Mouse (Mus musculus) mouse embryonic stem cell (cell line): ENCODE results near the gene Gm8374.
"Not testable (repeated sequence)": the region's sequence is repeated elsewhere in the genome, so short reads cannot be mapped to it uniquely, and the experiment has no call there.

Experiments used
- in situ Hi-C, 2 experiments: fragments of 300-500 bp; cut with MboI; formaldehyde crosslinking; loops; 1 replicate in 1 of 2; 3 replicates in 1 of 2; pipeline ENCODE4 v1.14.3; 2019 to 2020; ENCODE audit warnings: low sequenced_read_pairs in 2 of 2, low pct_unique_long_range_greater_than_20kb in 1 of 2, mixed read lengths in 1 of 2; ENCODE audit not compliant: unreplicated experiment in 1 of 2

Gm8374 gene

GRCm38 (mm10) chr14:7365034-7365433 is at the start of gene Gm8374:
TSS of gene Gm8374 (minus strand) at chr14:7365134.
- in situ Hi-C loops = not testable (repeated sequence)

GRCm38 (mm10) chr14:7332295-7332694 is 32.6 kb downstream of the Gm8374 start, which contains the start of gene Gm5797:
TSS of gene Gm5797 (minus strand) at chr14:7332395.
- in situ Hi-C loops = not testable (repeated sequence)

GRCm38 (mm10) chr14:7315093-7315492 is 49.8 kb downstream of the Gm8374 start:
- in situ Hi-C loops = not testable (repeated sequence)

GRCm38 (mm10) chr14:7314661-7315060 is 50.3 kb downstream of the Gm8374 start, which contains the start of gene Gm3739:
TSS of gene Gm3739 (minus strand) at chr14:7315049.
- in situ Hi-C loops = not testable (repeated sequence)
